Mouse (Mus musculus) liver, postnatal 0 days (tissue): ENCODE data around the gene Olfr921. TPM values are rescaled to one million over a fixed set of nuclear protein-coding genes. Genes with fewer than 3 reads are reported as not detected.

Experiments used
- ATAC-seq: fragments of 200-750 bp; cut with Nextera tagmentation; 2 replicates; pipeline ENCODE4 v1.8.0; 2017; ENCODE audit warnings: mild to moderate bottlenecking, moderate library complexity
- DNase-seq: peaks from one replicate; pipeline ENCODE4 v3.0.0-alpha.2; 2016
- H3K27ac ChIP-seq: fragments of 300-500 bp; sonication (generic); 2 replicates; pipeline ENCODE4 v1.5.1; 2014; ENCODE audit warnings: antibody characterized with exemption, moderate library complexity, mild to moderate bottlenecking, low read depth
- H3K27me3 ChIP-seq: fragments of 300-500 bp; sonication (generic); 2 replicates; pipeline ENCODE4 v1.6.1; 2014; ENCODE audit warnings: low read length, control low read depth, mixed read lengths; ENCODE audit not compliant: insufficient read depth
- H3K36me3 ChIP-seq: fragments of 300-500 bp; sonication (generic); replicated peaks from 2 replicates; pipeline ENCODE4 v1.6.1; 2014; ENCODE audit warnings: mild to moderate bottlenecking, control low read depth, low read length, moderate library complexity, mixed read lengths; ENCODE audit not compliant: insufficient read depth
- H3K4me1 ChIP-seq: fragments of 300-500 bp; sonication (generic); 2 replicates; pipeline ENCODE4 v1.6.1; 2014; ENCODE audit warnings: antibody characterized with exemption, mild to moderate bottlenecking, control low read depth; ENCODE audit not compliant: insufficient read depth
- H3K4me2 ChIP-seq: fragments of 300-500 bp; sonication (generic); 2 replicates; pipeline ENCODE4 v1.6.1; 2014; ENCODE audit warnings: low read depth, mild to moderate bottlenecking, low read length, moderate library complexity, mixed read lengths
- H3K4me3 ChIP-seq: fragments of 300-500 bp; sonication (generic); 2 replicates; pipeline ENCODE4 v1.5.1; 2014; ENCODE audit warnings: low read depth, low read length
- H3K9ac ChIP-seq: fragments of 300-500 bp; sonication (generic); replicated peaks from 2 replicates; pipeline ENCODE4 v1.6.1; 2014; ENCODE audit warnings: mild to moderate bottlenecking, moderate library complexity
- H3K9me3 ChIP-seq: fragments of 300-500 bp; sonication (generic); 2 replicates; pipeline ENCODE4 v1.6.1; 2016; ENCODE audit warnings: mild to moderate bottlenecking, control low read depth, low read length, mixed read lengths
- CTCF ChIP-seq: sonication (generic); IDR thresholded peaks from 2 replicates; pipeline ENCODE4 v1.5.1; 2016; ENCODE audit warnings: antibody characterized with exemption, low read depth
- EP300 ChIP-seq: IDR thresholded peaks from 2 replicates; pipeline ENCODE4 v1.6.1; 2016; ENCODE audit warnings: antibody characterized with exemption, low read depth, mild to moderate bottlenecking
- WGBS: fragments of 180-500 bp; shearing (Covaris S2); extraction: QIAGEN DNeasy Blood & Tissue Kit; methylation state at CpG from one replicate; pipeline ENCODE4 v1.1.7; 2014; ENCODE audit not compliant: insufficient replicate concordance; 5-methylcytosine and 5-hydroxymethylcytosine counted together
- polyA plus RNA-seq: library from polyadenylated mRNA; unstranded; fragments of >200 nt; fragmentation: Nextera tagmentation; extraction: Ambion mirVana; gene quantifications from 2 replicates; pipeline ENCODE4 v1.2.1, GENCODE M21; 2015

Gene Olfr921
- polyA plus RNA-seq, 1 experiment from 2014 or later, result not detected

GRCm38 (mm10) chr9:38792689-38793088 lies 19.8 kb downstream of the Olfr921 start:
- no peak for DNase-seq

GRCm38 (mm10) chr9:38805696-38806095 lies 32.8 kb downstream of the Olfr921 start:
- H3K9me3 ChIP-seq, result no peaks in the 10 kb centered on the region
- DNase-seq (no peak), ATAC-seq (no peak)
- H3K27ac ChIP-seq, result no peak overlapping the region
- H3K9ac ChIP-seq, result no peak overlapping the region
- H3K4me3 ChIP-seq, result no peak overlapping the region
- no peak for TF ChIP-seq EP300
- TF ChIP-seq CTCF, result no peak
- H3K36me3 ChIP-seq, result no peaks in the 10 kb centered on the region
- H3K27me3 ChIP-seq, result no peaks in the 10 kb centered on the region
- no peak overlapping the region for H3K4me2 ChIP-seq
- H3K4me1 ChIP-seq, result no peaks in the 10 kb centered on the region

More at GRCm38 (mm10) chr9:38792689-38793088, 19.8 kb downstream of the Olfr921 start:
- Histone ChIP-seq H3K4me3 (no peak overlapping the region), H3K27me3 (no peaks in the 10 kb centered on the region), H3K4me2 (no peak overlapping the region), H3K9me3 (no peaks in the 10 kb centered on the region), H3K4me1 (no peaks in the 10 kb centered on the region), H3K36me3 (no peaks in the 10 kb centered on the region), H3K27ac (no peak overlapping the region), H3K9ac (no peak overlapping the region)
- TF ChIP-seq EP300 (no peak), CTCF (no peak)
- no peak for ATAC-seq
- WGBS, result 73% methylated on average over 2 of the region's 2 CpGs

- Histone ChIP-seq H3K27ac (no peak within 1 kb of the TSS), H3K4me2 (no peak within 1 kb of the TSS), H3K9ac (no peak within 1 kb of the TSS), H3K4me3 (no peak within 1 kb of the TSS), H3K4me1 (no peaks in the 10 kb centered on the region), H3K27me3 (no peaks in the 10 kb centered on the region), H3K36me3 (no peaks in the 10 kb centered on the region), H3K9me3 (no peaks in the 10 kb centered on the region)
- DNase-seq (no peak), ATAC-seq (no peak)
- WGBS, result 50% methylated on average over 2 of the region's 2 CpGs
- no peak for TF ChIP-seq CTCF
Measured at GRCm38 (mm10) chr9:38814314-38814713, 41.4 kb downstream of the Olfr921 start, which contains the start of gene Olfr922. Gene Olfr922, plus strand, starts transcription at chr9:38814614.

- TF ChIP-seq CTCF, result no peak
- TF ChIP-seq EP300, result no peak
- Histone ChIP-seq H3K27me3 (no peaks in the 10 kb centered on the region), H3K9ac (no peak overlapping the region), H3K4me2 (no peak overlapping the region), H3K4me1 (no peaks in the 10 kb centered on the region), H3K36me3 (no peaks in the 10 kb centered on the region), H3K9me3 (no peaks in the 10 kb centered on the region), H3K4me3 (no peak overlapping the region), H3K27ac (no peak overlapping the region)
- 72% methylated on average over 1 of the region's 1 CpGs for WGBS
- ATAC-seq, result no peak
- DNase-seq, result no peak
Measured at GRCm38 (mm10) chr9:38815458-38815986, 42.7 kb downstream of the Olfr921 start.

GRCm38 (mm10) chr9:38826245-38826644 lies 53.4 kb downstream of the Olfr921 start, which contains the start of gene Olfr923:
Gene Olfr923, plus strand, starts transcription at chr9:38826545.
- no peak for DNase-seq
- Histone ChIP-seq H3K36me3 (no peaks in the 10 kb centered on the region), H3K9me3 (no peaks in the 10 kb centered on the region), H3K27me3 (no peaks in the 10 kb centered on the region), H3K4me1 (no peaks in the 10 kb centered on the region), H3K27ac (no peak within 1 kb of the TSS), H3K4me3 (no peak within 1 kb of the TSS), H3K4me2 (no peak within 1 kb of the TSS), H3K9ac (no peak within 1 kb of the TSS)
- ATAC-seq, result no peak
- TF ChIP-seq EP300 (no peak), CTCF (no peak)
- WGBS, result 77% methylated on average over 1 of the region's 1 CpGs

Other genes with a start within 250 kb of the Olfr921 start
- gene Olfr910, start 235.2 kb upstream of the Olfr921 start, polyA plus RNA-seq, result not detected in 2 replicates
- not detected in 2 replicates for gene Olfr912, start 192.9 kb upstream of the Olfr921 start, polyA plus RNA-seq
- not detected in 2 replicates for gene Olfr913, start 180.3 kb upstream of the Olfr921 start, polyA plus RNA-seq
- not detected in 2 replicates for gene Olfr914, start 168.0 kb upstream of the Olfr921 start, polyA plus RNA-seq
- not detected in 2 replicates for gene Olfr916, start 113.2 kb upstream of the Olfr921 start, polyA plus RNA-seq
- gene Olfr917, start 107.2 kb upstream of the Olfr921 start, polyA plus RNA-seq, result not detected in 2 replicates
- gene Olfr918, start 98.5 kb upstream of the Olfr921 start, polyA plus RNA-seq, result not detected in 2 replicates
- gene Olfr919, start 69.4 kb upstream of the Olfr921 start, polyA plus RNA-seq, result not detected in 2 replicates
- gene Vwa5a, start 54.8 kb upstream of the Olfr921 start, polyA plus RNA-seq, result 6.1 and 8.0 TPM in 2 replicates
- 0.05 TPM in 2 replicates for gene Olfr920, start 20.8 kb upstream of the Olfr921 start, polyA plus RNA-seq
- not detected in 2 replicates for gene Olfr922, start 41.5 kb downstream of the Olfr921 start, polyA plus RNA-seq
- not detected in 2 replicates for gene Olfr923, start 53.5 kb downstream of the Olfr921 start, polyA plus RNA-seq
- gene Olfr924, start 71.4 kb downstream of the Olfr921 start, polyA plus RNA-seq, result not detected in 2 replicates
- gene Olfr26, start 82.0 kb downstream of the Olfr921 start, polyA plus RNA-seq, result not detected in 2 replicates
- not detected in 2 replicates for gene Olfr926, start 104.1 kb downstream of the Olfr921 start, polyA plus RNA-seq
- gene Olfr930, start 156.7 kb downstream of the Olfr921 start, polyA plus RNA-seq, result not detected in 2 replicates
- not detected in 2 replicates for gene Olfr933, start 199.2 kb downstream of the Olfr921 start, polyA plus RNA-seq
- not detected in 2 replicates for gene Olfr934, start 215.2 kb downstream of the Olfr921 start, polyA plus RNA-seq
- gene Olfr935, start 226.6 kb downstream of the Olfr921 start, polyA plus RNA-seq, result not detected in 2 replicates